Mouse (Mus musculus): ENCODE measurements around the gene Gm21860.
"Not testable (repeated sequence)": the region's sequence is repeated elsewhere in the genome, so short reads cannot be mapped to it uniquely, and the experiment has no call there.

DNA sequence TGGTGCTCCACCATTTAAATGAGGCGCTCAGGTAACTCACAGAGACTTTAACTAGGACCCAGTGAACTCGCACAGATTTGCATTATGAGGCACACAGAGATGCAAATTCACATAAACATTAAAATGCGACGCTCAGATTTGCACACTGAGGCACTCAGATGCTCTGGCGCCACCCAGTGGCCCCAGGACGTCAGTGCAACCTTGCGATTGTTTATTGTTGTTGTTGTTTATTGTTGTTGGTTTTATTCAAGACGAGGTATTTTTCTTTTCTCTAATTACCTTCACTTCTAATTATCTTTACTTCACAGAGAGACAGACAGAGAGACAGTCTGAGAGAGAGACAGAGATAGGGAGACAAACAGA lies 20.3 kb downstream of the Gm21860 start:
- TF ChIP-seq POLR2A (IDR thresholded peaks at IDR 0.05; ENCODE audit: borderline replicate concordance, low read depth, low read length); CTCF (IDR thresholded peaks at IDR 0.05; ENCODE audit: low read depth, low read length): not testable (repeated sequence)

Measured in bone marrow macrophage, adult 2 months (primary cell).